Mouse (Mus musculus): ENCODE measurements around the gene Mertk.

DNA sequence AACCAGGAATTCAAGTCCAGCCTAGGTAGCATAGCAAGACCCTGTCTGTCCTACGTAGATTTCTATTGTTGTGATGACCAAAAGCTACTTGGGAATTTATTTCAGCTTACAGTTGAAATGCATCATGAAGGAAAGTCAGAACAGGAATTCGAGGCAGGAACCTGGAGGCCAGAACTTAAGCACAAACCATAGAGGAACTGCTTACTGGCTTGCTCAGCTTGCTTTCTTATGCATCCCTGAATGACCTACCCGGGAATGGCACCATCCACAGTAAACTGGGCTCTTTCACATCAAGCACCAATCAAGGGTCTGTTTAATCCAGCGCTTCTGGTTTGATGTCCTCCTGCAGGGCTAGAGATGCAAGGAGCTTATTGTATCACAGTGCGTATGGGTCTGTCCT, 1.2 kb upstream of the Mertk start:
- TF ChIP-seq CTCF (IDR thresholded peaks at IDR 0.05; ENCODE audit: borderline replicate concordance, control insufficient read depth, extremely low read depth, insufficient read depth, low read length, poor library complexity) = no peak
- TF ChIP-seq POLR2A (IDR thresholded peaks at IDR 0.05; ENCODE audit: control insufficient read depth, extremely low read depth, insufficient read depth, low read length, poor library complexity) = no peak

Data from thymus, adult 2 months (tissue).